Mouse (Mus musculus): Measurements from ENCODE around the gene Pde2a. TPM values are rescaled to one million over a fixed set of nuclear protein-coding genes. Genes with fewer than 3 reads are reported as not detected.

Gene Pde2a
- polyA plus RNA-seq, 1 experiment: not detected

- no peaks in the 10 kb centered on the region for H3K4me1 ChIP-seq (ENCODE audit: control insufficient read depth, insufficient read depth, low read length)
- no peak overlapping the region for H3K27ac ChIP-seq (ENCODE audit: insufficient read depth, low read length)
- no peak overlapping the region for H3K4me3 ChIP-seq (ENCODE audit: insufficient read depth, low read length)
- TF ChIP-seq CTCF (IDR thresholded peaks at IDR 0.05; ENCODE audit: borderline replicate concordance, insufficient read depth, low read length): no peak
- TF ChIP-seq POLR2A (IDR thresholded peaks at IDR 0.05; ENCODE audit: low read depth, low read length): no peak
Measured at GRCm38 (mm10) chr7:101457283-101457682, 35.8 kb downstream of the Pde2a start.

GRCm38 (mm10) chr7:101457801-101458200 lies 36.3 kb downstream of the Pde2a start:
- Histone ChIP-seq H3K27ac (ENCODE audit: insufficient read depth, low read length) (no peak overlapping the region), H3K4me3 (ENCODE audit: insufficient read depth, low read length) (no peak overlapping the region), H3K4me1 (ENCODE audit: control insufficient read depth, insufficient read depth, low read length) (no peaks in the 10 kb centered on the region)
- no peak for TF ChIP-seq CTCF (IDR thresholded peaks at IDR 0.05; ENCODE audit: borderline replicate concordance, insufficient read depth, low read length)
- no peak for TF ChIP-seq POLR2A (IDR thresholded peaks at IDR 0.05; ENCODE audit: low read depth, low read length)

GRCm38 (mm10) chr7:101458278-101458781 lies 36.8 kb downstream of the Pde2a start:
- no peaks in the 10 kb centered on the region for H3K4me1 ChIP-seq (ENCODE audit: control insufficient read depth, insufficient read depth, low read length)
- TF ChIP-seq POLR2A (IDR thresholded peaks at IDR 0.05; ENCODE audit: low read depth, low read length): no peak
- no peak for TF ChIP-seq CTCF (IDR thresholded peaks at IDR 0.05; ENCODE audit: borderline replicate concordance, insufficient read depth, low read length)
- no peak overlapping the region for H3K27ac ChIP-seq (ENCODE audit: insufficient read depth, low read length)
- H3K4me3 ChIP-seq (ENCODE audit: insufficient read depth, low read length): no peak overlapping the region

GRCm38 (mm10) chr7:101459305-101459813 lies 37.9 kb downstream of the Pde2a start:
- H3K27ac ChIP-seq (ENCODE audit: insufficient read depth, low read length): no peak overlapping the region
- H3K4me1 ChIP-seq (ENCODE audit: control insufficient read depth, insufficient read depth, low read length): no peaks in the 10 kb centered on the region
- H3K4me3 ChIP-seq (ENCODE audit: insufficient read depth, low read length): no peak overlapping the region
- TF ChIP-seq POLR2A (IDR thresholded peaks at IDR 0.05; ENCODE audit: low read depth, low read length): no peak
- TF ChIP-seq CTCF (IDR thresholded peaks at IDR 0.05; ENCODE audit: borderline replicate concordance, insufficient read depth, low read length): no peak

GRCm38 (mm10) chr7:101459923-101460607 lies 38.6 kb downstream of the Pde2a start:
- Histone ChIP-seq H3K4me3 (ENCODE audit: insufficient read depth, low read length) (no peak overlapping the region), H3K4me1 (ENCODE audit: control insufficient read depth, insufficient read depth, low read length) (no peaks in the 10 kb centered on the region), H3K27ac (ENCODE audit: insufficient read depth, low read length) (no peak overlapping the region)
- TF ChIP-seq CTCF (IDR thresholded peaks at IDR 0.05; ENCODE audit: borderline replicate concordance, insufficient read depth, low read length) (no peak), POLR2A (IDR thresholded peaks at IDR 0.05; ENCODE audit: low read depth, low read length) (no peak)

- TF ChIP-seq CTCF (IDR thresholded peaks at IDR 0.05; ENCODE audit: borderline replicate concordance, insufficient read depth, low read length): no peak
- no peak for TF ChIP-seq POLR2A (IDR thresholded peaks at IDR 0.05; ENCODE audit: low read depth, low read length)
- H3K4me1 ChIP-seq (ENCODE audit: control insufficient read depth, insufficient read depth, low read length): no peaks in the 10 kb centered on the region
- H3K4me3 ChIP-seq (ENCODE audit: insufficient read depth, low read length): no peak overlapping the region
- H3K27ac ChIP-seq (ENCODE audit: insufficient read depth, low read length): no peak overlapping the region
Measured at GRCm38 (mm10) chr7:101460608-101460957, 39.1 kb downstream of the Pde2a start.

GRCm38 (mm10) chr7:101461571-101461970 lies 40.1 kb downstream of the Pde2a start:
- Histone ChIP-seq H3K27ac (ENCODE audit: insufficient read depth, low read length) (no peak overlapping the region), H3K4me3 (ENCODE audit: insufficient read depth, low read length) (no peak overlapping the region), H3K4me1 (ENCODE audit: control insufficient read depth, insufficient read depth, low read length) (no peaks in the 10 kb centered on the region)
- no peak for TF ChIP-seq POLR2A (IDR thresholded peaks at IDR 0.05; ENCODE audit: low read depth, low read length)
- no peak for TF ChIP-seq CTCF (IDR thresholded peaks at IDR 0.05; ENCODE audit: borderline replicate concordance, insufficient read depth, low read length)

- Histone ChIP-seq H3K4me3 (ENCODE audit: insufficient read depth, low read length) (no peak overlapping the region), H3K4me1 (ENCODE audit: control insufficient read depth, insufficient read depth, low read length) (no peaks in the 10 kb centered on the region), H3K27ac (ENCODE audit: insufficient read depth, low read length) (no peak overlapping the region)
- TF ChIP-seq CTCF (IDR thresholded peaks at IDR 0.05; ENCODE audit: borderline replicate concordance, insufficient read depth, low read length): no peak
- TF ChIP-seq POLR2A (IDR thresholded peaks at IDR 0.05; ENCODE audit: low read depth, low read length): no peak
Measured at GRCm38 (mm10) chr7:101462327-101463068, 41.0 kb downstream of the Pde2a start.

- TF ChIP-seq CTCF (IDR thresholded peaks at IDR 0.05; ENCODE audit: borderline replicate concordance, insufficient read depth, low read length) (no peak), POLR2A (IDR thresholded peaks at IDR 0.05; ENCODE audit: low read depth, low read length) (no peak)
- no peak overlapping the region for H3K4me3 ChIP-seq (ENCODE audit: insufficient read depth, low read length)
Measured at GRCm38 (mm10) chr7:101463665-101464271, 42.3 kb downstream of the Pde2a start.

More at GRCm38 (mm10) chr7:101463665-101464271, 42.3 kb downstream of the Pde2a start:
- Histone ChIP-seq H3K4me1 (ENCODE audit: control insufficient read depth, insufficient read depth, low read length) (no peaks in the 10 kb centered on the region), H3K27ac (ENCODE audit: insufficient read depth, low read length) (no peak overlapping the region)
